Mouse (Mus musculus) lung, embryonic 15.5 days (tissue): ENCODE measurements around the gene Stag3. TPM values are rescaled to one million over a fixed set of nuclear protein-coding genes. Genes with fewer than 3 reads are reported as not detected.

Experiments used
- ATAC-seq: fragments of 200-750 bp; cut with Nextera tagmentation; 2 replicates; pipeline ENCODE4 v1.8.0; 2017; ENCODE audit warnings: moderate number of reproducible peaks, borderline replicate concordance; ENCODE audit not compliant: low FRiP score, low TSS enrichment; ENCODE audit errors: extremely low read depth
- H3K27ac ChIP-seq: fragments of 300-500 bp; sonication (generic); 2 replicates; pipeline ENCODE4 v1.5.1; 2015; ENCODE audit warnings: moderate library complexity, mild to moderate bottlenecking, inconsistent platforms
- H3K27me3 ChIP-seq: fragments of 300-500 bp; sonication (generic); 2 replicates; pipeline ENCODE4 v1.6.1; 2015; ENCODE audit warnings: inconsistent platforms
- H3K36me3 ChIP-seq: fragments of 300-500 bp; sonication (generic); 2 replicates; pipeline ENCODE4 v1.6.1; 2015; ENCODE audit warnings: inconsistent platforms
- H3K4me1 ChIP-seq: fragments of 300-500 bp; sonication (generic); 2 replicates; pipeline ENCODE4 v1.6.1; 2015; ENCODE audit warnings: inconsistent platforms
- H3K4me2 ChIP-seq: fragments of 300-500 bp; sonication (generic); 2 replicates; pipeline ENCODE4 v1.6.1; 2015; ENCODE audit warnings: inconsistent platforms, mild to moderate bottlenecking, moderate library complexity
- H3K4me3 ChIP-seq: fragments of 300-500 bp; sonication (generic); 2 replicates; pipeline ENCODE4 v1.5.1; 2015; ENCODE audit warnings: mild to moderate bottlenecking, inconsistent platforms
- H3K9ac ChIP-seq: fragments of 300-500 bp; sonication (generic); 2 replicates; pipeline ENCODE4 v1.6.1; 2015; ENCODE audit warnings: inconsistent platforms
- H3K9me3 ChIP-seq: fragments of 300-500 bp; sonication (generic); 2 replicates; pipeline ENCODE4 v1.6.1; 2016; ENCODE audit warnings: inconsistent platforms
- WGBS: fragments of 180-500 bp; shearing (Covaris S2); methylation state at CpG from one replicate; pipeline ENCODE4 v1.1.7; 2015; 5-methylcytosine and 5-hydroxymethylcytosine counted together
- polyA plus RNA-seq: library from polyadenylated mRNA; unstranded; fragments of >200 nt; fragmentation: Nextera tagmentation; extraction: Ambion mirVana; gene quantifications from 2 replicates; pipeline ENCODE4 v1.2.1, GENCODE M21; 2015

The Stag3 gene
- polyA plus RNA-seq, 1 experiment from 2014 or later = 2.6 TPM

DNA sequence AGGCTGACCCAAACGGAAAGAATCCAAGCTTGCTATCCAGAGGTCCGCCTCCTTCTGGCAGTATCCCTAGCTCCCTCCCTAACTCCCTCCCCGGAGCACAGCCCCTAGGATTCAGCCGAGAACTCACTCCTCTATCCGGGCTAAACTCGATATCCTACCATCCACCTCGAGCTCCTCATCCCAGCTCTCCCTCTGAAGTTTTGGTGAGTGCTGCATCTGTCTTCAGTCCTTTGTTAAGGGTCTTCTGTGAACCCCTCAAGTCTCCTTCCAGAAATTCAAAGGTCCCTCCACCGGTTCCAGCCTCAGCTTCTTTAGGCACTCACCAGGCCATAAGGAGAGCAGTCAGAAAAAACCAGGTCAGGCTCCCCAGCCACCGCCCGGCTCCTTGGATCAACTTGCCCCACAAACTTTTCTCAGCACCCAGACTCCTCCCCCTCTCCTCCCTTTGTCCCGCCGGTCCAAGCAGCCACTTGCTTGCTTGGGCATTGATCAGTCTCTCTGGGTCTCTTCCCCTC is 7.6 kb upstream of the Stag3 start, which contains the start of gene Gal3st4:
Gene Gal3st4, minus strand, starts transcription at position 432 of the 515 bp plus-strand sequence.
- peak within 1 kb of the TSS; percentile 16; the same call in 1 of the 2 replicates for H3K27ac ChIP-seq
- peaks cover 17% of the 10 kb centered on the region for H3K4me1 ChIP-seq
- ATAC-seq = peak; percentile 33; the same call in 1 of the 2 replicates
- H3K9ac ChIP-seq = 0 out of 2 replicates have a peak within 1 kb of the TSS, but pooled peaks have one; percentile 14
- H3K9me3 ChIP-seq = no peaks in the 10 kb centered on the region
- H3K27me3 ChIP-seq = peaks cover 11% of the 10 kb centered on the region
- 5% methylated on average over 12 of the region's 12 CpGs for WGBS
- peak within 1 kb of the TSS; percentile 24 for H3K4me3 ChIP-seq
- no peaks in the 10 kb centered on the region for H3K36me3 ChIP-seq
- peak within 1 kb of the TSS; percentile 47 for H3K4me2 ChIP-seq

GRCm38 (mm10) chr5:138274186-138274585 is 5.9 kb upstream of the Stag3 start:
- no peak for ATAC-seq
- no peak overlapping the region for H3K4me2 ChIP-seq
- H3K9ac ChIP-seq = no peak overlapping the region
- H3K4me1 ChIP-seq = peaks cover 28% of the 10 kb centered on the region
- H3K27me3 ChIP-seq = peaks cover 11% of the 10 kb centered on the region
- H3K4me3 ChIP-seq = no peak overlapping the region
- H3K36me3 ChIP-seq = no peaks in the 10 kb centered on the region
- 63% methylated on average over 8 of the region's 8 CpGs for WGBS
- H3K27ac ChIP-seq = no peak overlapping the region
- no peaks in the 10 kb centered on the region for H3K9me3 ChIP-seq

- no peak overlapping the region for H3K27ac ChIP-seq
- H3K4me1 ChIP-seq = peaks cover 32% of the 10 kb centered on the region
- WGBS = 34% methylated on average over 41 of the region's 41 CpGs
- H3K4me2 ChIP-seq = peak overlapping the region; percentile 35
- H3K9me3 ChIP-seq = peaks cover 2% of the 10 kb centered on the region; the same call in 1 of the 2 replicates
- no peak for ATAC-seq
- no peak overlapping the region for H3K9ac ChIP-seq
- no peaks in the 10 kb centered on the region for H3K36me3 ChIP-seq
- no peak overlapping the region for H3K4me3 ChIP-seq
- peaks cover 10% of the 10 kb centered on the region for H3K27me3 ChIP-seq
Observed at GRCm38 (mm10) chr5:138275216-138276050, 4.6 kb upstream of the Stag3 start.

DNA sequence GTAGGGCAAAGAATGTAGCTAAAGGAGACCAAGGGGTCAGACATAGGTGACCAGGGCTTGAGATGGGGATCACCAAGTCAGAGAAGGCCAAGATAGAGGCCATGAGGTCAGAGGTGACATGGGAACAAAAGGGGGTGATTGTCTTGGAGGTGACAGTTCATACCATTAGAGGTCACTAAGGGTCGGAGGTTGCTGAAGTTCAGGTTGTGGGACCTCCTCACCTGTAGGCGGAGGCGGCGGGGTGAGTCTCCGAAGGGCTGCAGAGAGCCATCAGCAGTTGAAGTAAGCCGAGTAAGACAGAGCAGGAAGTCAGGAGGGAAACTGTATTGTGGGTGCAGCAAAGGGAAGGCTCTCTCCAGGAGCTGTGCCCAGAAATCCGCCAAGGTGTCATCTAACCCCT is 2.0 kb upstream of the Stag3 start:
- Histone ChIP-seq H3K9me3 (peaks cover 7% of the 10 kb centered on the region; the same call in 1 of the 2 replicates), H3K27ac (no peak overlapping the region), H3K9ac (no peak overlapping the region), H3K4me3 (no peak overlapping the region), H3K4me1 (peaks cover 27% of the 10 kb centered on the region), H3K27me3 (no peaks in the 10 kb centered on the region), H3K36me3 (no peaks in the 10 kb centered on the region), H3K4me2 (0 out of 2 replicates have a peak overlapping the region, but pooled peaks have one; percentile 91)
- no peak for ATAC-seq
- 81% methylated on average over 7 of the region's 7 CpGs for WGBS

GRCm38 (mm10) chr5:138280425-138280768 is 357 bp downstream of the Stag3 start:
- ATAC-seq = no peak
- Histone ChIP-seq H3K4me1 (peaks cover 24% of the 10 kb centered on the region), H3K27ac (no peak overlapping the region), H3K4me3 (peak overlapping the region; percentile 78), H3K4me2 (peak overlapping the region; percentile 91), H3K9ac (no peak overlapping the region), H3K27me3 (no peaks in the 10 kb centered on the region), H3K36me3 (no peaks in the 10 kb centered on the region), H3K9me3 (peaks cover 7% of the 10 kb centered on the region; the same call in 1 of the 2 replicates)
- WGBS = 23% methylated on average over 26 of the region's 26 CpGs

DNA sequence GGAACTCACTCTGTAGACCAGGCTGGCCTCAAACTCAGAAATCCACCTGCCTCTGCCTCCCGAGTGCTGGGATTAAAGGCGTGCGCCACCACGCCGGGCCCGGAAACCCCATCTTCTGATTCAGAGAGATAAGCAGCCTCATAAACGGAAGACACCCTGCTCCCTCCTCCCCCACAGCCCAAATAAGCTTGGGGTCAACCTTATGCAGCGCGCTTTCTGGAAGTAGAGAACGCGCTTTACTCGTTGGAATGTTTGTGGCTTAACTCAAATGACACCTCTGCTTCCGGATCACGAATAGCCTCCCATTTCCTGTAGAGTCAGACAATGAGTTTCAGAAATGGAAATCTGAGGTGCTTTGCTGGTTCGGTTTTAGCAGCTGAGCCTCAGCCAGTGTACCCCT is 789 bp downstream of the Stag3 start:
- Histone ChIP-seq H3K9me3 (peaks cover 7% of the 10 kb centered on the region; the same call in 1 of the 2 replicates), H3K4me2 (no peak overlapping the region), H3K27me3 (no peaks in the 10 kb centered on the region), H3K27ac (no peak overlapping the region), H3K9ac (no peak overlapping the region), H3K36me3 (no peaks in the 10 kb centered on the region), H3K4me1 (peaks cover 20% of the 10 kb centered on the region), H3K4me3 (no peak overlapping the region)
- WGBS = 86% methylated on average over 15 of the region's 15 CpGs
- no peak for ATAC-seq

DNA sequence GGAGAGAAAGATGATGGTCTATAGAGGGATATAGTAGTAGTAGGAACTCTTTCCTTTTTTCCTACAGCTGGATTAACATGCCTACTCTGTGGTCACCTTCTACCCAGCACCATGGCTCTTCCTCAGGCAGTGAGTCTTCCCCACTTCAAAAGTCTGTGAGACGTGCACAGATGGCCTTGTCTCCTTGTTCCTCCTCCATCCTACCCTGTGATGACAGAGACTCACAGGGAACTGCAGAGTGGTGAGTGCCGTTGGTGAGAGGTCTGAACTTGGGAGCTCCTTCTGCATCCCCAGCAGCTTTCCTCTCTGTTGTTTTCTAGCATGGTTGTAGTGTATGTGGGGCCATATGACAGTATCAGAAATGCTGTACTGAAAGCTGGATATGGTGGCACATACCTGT is 1.8 kb downstream of the Stag3 start:
- peaks cover 17% of the 10 kb centered on the region for H3K4me1 ChIP-seq
- no peaks in the 10 kb centered on the region for H3K36me3 ChIP-seq
- ATAC-seq = no peak
- no peak overlapping the region for H3K4me3 ChIP-seq
- no peak overlapping the region for H3K27ac ChIP-seq
- H3K4me2 ChIP-seq = no peak overlapping the region
- no peak overlapping the region for H3K9ac ChIP-seq
- H3K27me3 ChIP-seq = no peaks in the 10 kb centered on the region
- WGBS = 78% methylated on average over 2 of the region's 2 CpGs
- peaks cover 7% of the 10 kb centered on the region; the same call in 1 of the 2 replicates for H3K9me3 ChIP-seq

DNA sequence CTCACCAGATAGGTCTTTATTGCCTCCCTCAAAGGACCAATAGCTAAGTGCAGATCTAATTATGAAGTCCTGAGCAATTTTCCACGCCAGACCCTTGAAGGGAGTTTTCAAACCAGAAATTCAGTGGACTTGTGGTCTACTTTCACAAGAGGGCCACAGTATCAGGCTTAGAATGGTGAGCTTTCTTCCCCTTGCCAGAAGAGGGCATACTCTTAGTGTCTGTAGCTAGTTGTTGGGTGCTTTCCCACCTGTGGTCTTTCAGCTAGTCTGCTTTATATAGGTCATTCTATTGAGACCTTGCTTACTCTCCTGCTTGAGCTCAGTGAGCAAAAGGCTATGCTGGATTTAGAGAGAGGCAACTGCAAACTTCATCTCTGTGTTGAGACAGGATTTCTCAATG is 3.5 kb downstream of the Stag3 start:
- ATAC-seq = no peak
- Histone ChIP-seq H3K4me3 (no peak overlapping the region), H3K4me1 (peaks cover 12% of the 10 kb centered on the region)

GRCm38 (mm10) chr5:138287861-138288260 is 7.8 kb downstream of the Stag3 start:
- Histone ChIP-seq H3K9ac (no peak overlapping the region), H3K27ac (no peak overlapping the region), H3K4me2 (no peak overlapping the region), H3K4me3 (no peak overlapping the region), H3K36me3 (no peaks in the 10 kb centered on the region), H3K4me1 (no peaks in the 10 kb centered on the region), H3K9me3 (no peaks in the 10 kb centered on the region), H3K27me3 (no peaks in the 10 kb centered on the region)
- WGBS = 57% methylated on average over 3 of the region's 3 CpGs
- ATAC-seq = no peak

More for the DNA sequence above, 3.5 kb downstream of the Stag3 start:
- no peak overlapping the region for H3K9ac ChIP-seq
- no peak overlapping the region for H3K4me2 ChIP-seq
- H3K27me3 ChIP-seq = no peaks in the 10 kb centered on the region
- peaks cover 7% of the 10 kb centered on the region; the same call in 1 of the 2 replicates for H3K9me3 ChIP-seq
- no peak overlapping the region for H3K27ac ChIP-seq
- no peaks in the 10 kb centered on the region for H3K36me3 ChIP-seq
- WGBS = 61% methylated on average over 1 of the region's 1 CpGs

DNA sequence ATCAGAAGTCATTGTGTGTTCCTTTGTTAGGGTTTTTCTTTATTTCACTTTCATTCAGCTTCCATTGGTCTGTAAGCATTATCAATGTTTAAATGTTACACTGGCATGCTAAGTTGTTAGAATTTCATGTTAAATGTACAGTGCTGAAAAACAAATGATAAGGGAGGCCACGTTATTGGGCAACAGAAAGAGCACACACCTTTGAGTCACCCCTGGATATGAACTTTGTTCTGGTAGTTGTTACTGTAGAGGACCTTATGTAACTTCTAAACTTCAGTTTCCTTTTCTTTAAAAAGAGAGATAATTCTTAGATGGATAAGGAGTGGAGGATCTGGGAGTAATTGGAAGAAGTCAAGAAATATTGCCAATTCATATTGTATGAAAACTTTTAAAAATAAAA is 11.6 kb downstream of the Stag3 start:
- Histone ChIP-seq H3K36me3 (no peaks in the 10 kb centered on the region), H3K27me3 (no peaks in the 10 kb centered on the region), H3K4me2 (no peak overlapping the region), H3K4me3 (no peak overlapping the region), H3K9ac (no peak overlapping the region), H3K27ac (no peak overlapping the region), H3K9me3 (no peaks in the 10 kb centered on the region), H3K4me1 (no peaks in the 10 kb centered on the region)
- WGBS = 63% methylated on average over 1 of the region's 1 CpGs
- no peak for ATAC-seq

DNA sequence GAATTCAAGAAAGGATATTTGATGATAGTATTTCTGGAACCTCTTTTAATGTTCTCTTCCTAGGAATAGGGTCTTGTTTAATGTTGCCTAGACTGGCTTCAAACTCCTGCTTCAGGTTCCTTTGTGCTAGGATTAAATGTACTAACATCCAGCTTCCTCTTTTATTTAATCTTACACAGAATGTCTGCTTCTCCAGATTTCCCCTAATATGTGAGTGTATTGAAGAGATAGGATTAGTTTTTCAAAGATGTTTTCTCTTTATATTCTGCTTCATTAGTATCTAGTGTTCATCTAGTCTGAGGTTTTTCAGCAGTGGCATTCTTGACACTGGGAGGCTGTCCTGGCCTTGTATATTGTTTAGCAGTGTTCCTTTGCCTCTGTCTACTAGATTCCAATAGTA is 14.1 kb downstream of the Stag3 start:
- Histone ChIP-seq H3K4me2 (no peak overlapping the region), H3K36me3 (no peaks in the 10 kb centered on the region)
- no peak for ATAC-seq

DNA sequence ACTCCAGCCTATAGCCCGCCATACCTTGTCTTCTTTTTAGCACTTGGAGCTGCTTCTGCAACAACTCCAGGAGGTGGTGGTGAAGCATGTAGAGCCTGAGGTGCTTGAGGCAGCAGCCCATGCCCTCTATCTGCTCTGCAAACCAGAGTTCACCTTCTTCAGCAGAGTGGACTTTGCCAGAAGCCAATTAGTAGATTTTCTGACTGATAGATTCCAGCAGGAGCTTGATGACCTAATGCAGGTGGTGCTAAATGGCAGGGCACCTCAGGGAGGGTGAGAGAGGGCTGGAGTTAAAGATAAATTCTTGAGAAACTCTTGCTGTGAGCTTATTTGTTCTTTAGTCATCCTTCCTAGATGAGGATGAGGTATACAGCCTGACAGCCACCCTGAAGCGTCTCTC is 19.6 kb downstream of the Stag3 start:
- no peaks in the 10 kb centered on the region for H3K9me3 ChIP-seq
- H3K9ac ChIP-seq = no peak overlapping the region
- H3K36me3 ChIP-seq = no peaks in the 10 kb centered on the region
- no peaks in the 10 kb centered on the region for H3K4me1 ChIP-seq
- no peak overlapping the region for H3K4me3 ChIP-seq
- no peak overlapping the region for H3K27ac ChIP-seq
- no peak for ATAC-seq
- whole genome bisulfite sequencing = 71% methylated on average over 2 of the region's 2 CpGs
- no peak overlapping the region for H3K4me2 ChIP-seq
- no peaks in the 10 kb centered on the region for H3K27me3 ChIP-seq

More for the DNA sequence above, 14.1 kb downstream of the Stag3 start:
- Histone ChIP-seq H3K4me1 (no peaks in the 10 kb centered on the region), H3K9me3 (no peaks in the 10 kb centered on the region), H3K4me3 (no peak overlapping the region), H3K27me3 (no peaks in the 10 kb centered on the region), H3K9ac (no peak overlapping the region), H3K27ac (no peak overlapping the region)
